Mouse (Mus musculus) hindbrain, postnatal 0 days (tissue): ENCODE results near the gene Galns. TPM values are rescaled to one million over a fixed set of nuclear protein-coding genes. Genes with fewer than 3 reads are reported as not detected.

Experiments used
- ATAC-seq: fragments of 200-750 bp; cut with Nextera tagmentation; 2 replicates; pipeline ENCODE4 v1.8.0; 2017; ENCODE audit warnings: mild to moderate bottlenecking, moderate TSS enrichment, moderate library complexity
- DNase-seq: peaks from one replicate; pipeline ENCODE4 v3.0.0-alpha.2; 2015; ENCODE audit warnings: low spot score
- H3K27ac ChIP-seq: fragments of 300-500 bp; sonication (generic); 2 replicates; pipeline ENCODE4 v1.5.1; 2014; ENCODE audit warnings: mild to moderate bottlenecking
- H3K27me3 ChIP-seq: fragments of 300-500 bp; sonication (generic); 2 replicates; pipeline ENCODE4 v1.6.1; 2014; ENCODE audit warnings: low read length, mixed read lengths; ENCODE audit not compliant: insufficient read depth
- H3K36me3 ChIP-seq: fragments of 300-500 bp; sonication (generic); 2 replicates; pipeline ENCODE4 v1.6.1; 2014; ENCODE audit warnings: low read length, mixed read lengths; ENCODE audit not compliant: insufficient read depth
- H3K4me1 ChIP-seq: fragments of 300-500 bp; sonication (generic); 2 replicates; pipeline ENCODE4 v1.6.1; 2014; ENCODE audit warnings: antibody characterized with exemption, low read length, mixed read lengths; ENCODE audit not compliant: insufficient read depth
- H3K4me2 ChIP-seq: fragments of 300-500 bp; sonication (generic); 2 replicates; pipeline ENCODE4 v1.6.1; 2014; ENCODE audit warnings: low read depth, mild to moderate bottlenecking, low read length, moderate library complexity, mixed read lengths
- H3K4me3 ChIP-seq: fragments of 300-500 bp; sonication (generic); 2 replicates; pipeline ENCODE4 v1.5.1; 2014; ENCODE audit warnings: low read length
- H3K9ac ChIP-seq: fragments of 300-500 bp; sonication (generic); replicated peaks from 2 replicates; pipeline ENCODE4 v1.6.1; 2014; ENCODE audit warnings: mild to moderate bottlenecking, low read length, moderate library complexity, mixed read lengths
- H3K9me3 ChIP-seq: fragments of 300-500 bp; sonication (generic); 2 replicates; pipeline ENCODE4 v1.6.1; 2016; ENCODE audit warnings: low read length, mixed read lengths
- CTCF ChIP-seq: IDR thresholded peaks from 2 replicates; pipeline ENCODE4 v1.5.1; 2016; ENCODE audit warnings: antibody characterized with exemption, control low read depth, low read depth
- WGBS: fragments of 180-500 bp; shearing (Covaris S2); extraction: QIAGEN DNeasy Blood & Tissue Kit; methylation state at CpG from one replicate; pipeline ENCODE4 v1.1.7; 2014; 5-methylcytosine and 5-hydroxymethylcytosine counted together
- polyA plus RNA-seq: library from polyadenylated mRNA; unstranded; fragments of >200 nt; fragmentation: Nextera tagmentation; extraction: Ambion mirVana; gene quantifications from 2 replicates; pipeline ENCODE4 v1.2.1, GENCODE M21; 2015
- total RNA-seq: library from RNA; depleted of rRNA; stranded (reverse); fragments of >200 nt; gene quantifications from 2 replicates; pipeline ENCODE4 v1.2.3, GENCODE M21; 2014

Galns gene
- total and polyA plus RNA-seq, 2 experiments from 2014 or later: 9.1 to 12.0 TPM

- Histone ChIP-seq H3K4me1 (peaks cover 23% of the 10 kb centered on the region), H3K4me2 (no peak overlapping the region), H3K36me3 (no peaks in the 10 kb centered on the region), H3K27ac (no peak overlapping the region), H3K27me3 (no peaks in the 10 kb centered on the region), H3K9me3 (no peaks in the 10 kb centered on the region), H3K4me3 (no peak overlapping the region), H3K9ac (no peak overlapping the region)
- ATAC-seq (no peak), DNase-seq (no peak)
- TF ChIP-seq CTCF: no peak
- 91% methylated on average over 11 of the region's 11 CpGs for WGBS
Observed at GRCm38 (mm10) chr8:122571153-122571552, 40.1 kb downstream of the Galns start.

GRCm38 (mm10) chr8:122569996-122570395 is 41.3 kb downstream of the Galns start:
- no peak for DNase-seq
- Histone ChIP-seq H3K9me3 (no peaks in the 10 kb centered on the region), H3K27me3 (no peaks in the 10 kb centered on the region), H3K4me2 (no peak overlapping the region), H3K36me3 (no peaks in the 10 kb centered on the region), H3K4me1 (peaks cover 11% of the 10 kb centered on the region), H3K27ac (no peak overlapping the region), H3K4me3 (no peak overlapping the region), H3K9ac (no peak overlapping the region)
- ATAC-seq: no peak
- TF ChIP-seq CTCF: no peak
- WGBS: 93% methylated on average over 16 of the region's 16 CpGs

DNA sequence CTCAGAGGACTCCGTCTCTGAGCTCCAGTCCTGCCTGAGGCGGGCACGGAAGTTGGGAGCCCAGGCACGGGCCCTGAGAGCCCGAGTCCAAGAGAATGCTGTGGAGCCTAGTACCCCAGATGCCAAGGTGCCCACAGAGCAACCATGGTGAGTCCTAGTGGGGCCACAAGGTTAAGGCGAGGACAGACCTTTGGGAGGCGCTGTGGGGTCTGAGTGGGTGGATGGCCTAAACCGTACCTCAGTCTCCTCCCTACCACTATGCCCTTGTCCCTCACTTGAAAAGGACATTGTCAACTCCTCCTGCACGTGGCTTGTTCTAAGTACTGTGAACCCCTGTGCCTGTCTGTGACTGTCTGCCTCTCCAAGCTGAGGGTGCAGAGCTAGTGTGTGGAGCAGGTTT is 41.9 kb downstream of the Galns start:
- TF ChIP-seq CTCF: no peak
- WGBS: 58% methylated on average over 9 of the region's 9 CpGs
- peak overlapping the region; percentile 78; the same call in 1 of the 2 replicates for H3K4me3 ChIP-seq

GRCm38 (mm10) chr8:122568881-122569309 is 42.4 kb downstream of the Galns start:
- peaks cover 4% of the 10 kb centered on the region; the same call in 1 of the 2 replicates for H3K4me1 ChIP-seq
- no peaks in the 10 kb centered on the region for H3K9me3 ChIP-seq
- H3K27ac ChIP-seq: no peak overlapping the region
- peak overlapping the region; percentile 75 for H3K9ac ChIP-seq
- H3K4me2 ChIP-seq: peak overlapping the region; percentile 94
- H3K4me3 ChIP-seq: peak overlapping the region; percentile 78
- H3K36me3 ChIP-seq: no peaks in the 10 kb centered on the region
- DNase-seq: no peak
- TF ChIP-seq CTCF: no peak
- 18% methylated on average over 10 of the region's 10 CpGs for WGBS
- ATAC-seq: no peak
- no peaks in the 10 kb centered on the region for H3K27me3 ChIP-seq

More for the DNA sequence above, 41.9 kb downstream of the Galns start:
- Histone ChIP-seq H3K36me3 (no peaks in the 10 kb centered on the region), H3K9me3 (no peaks in the 10 kb centered on the region), H3K27ac (no peak overlapping the region), H3K27me3 (no peaks in the 10 kb centered on the region), H3K4me1 (peaks cover 5% of the 10 kb centered on the region; the same call in 1 of the 2 replicates), H3K4me2 (peak overlapping the region; percentile 94), H3K9ac (peak overlapping the region; percentile 75; the same call in 1 of the 2 replicates)
- no peak for DNase-seq
- ATAC-seq: no peak

DNA sequence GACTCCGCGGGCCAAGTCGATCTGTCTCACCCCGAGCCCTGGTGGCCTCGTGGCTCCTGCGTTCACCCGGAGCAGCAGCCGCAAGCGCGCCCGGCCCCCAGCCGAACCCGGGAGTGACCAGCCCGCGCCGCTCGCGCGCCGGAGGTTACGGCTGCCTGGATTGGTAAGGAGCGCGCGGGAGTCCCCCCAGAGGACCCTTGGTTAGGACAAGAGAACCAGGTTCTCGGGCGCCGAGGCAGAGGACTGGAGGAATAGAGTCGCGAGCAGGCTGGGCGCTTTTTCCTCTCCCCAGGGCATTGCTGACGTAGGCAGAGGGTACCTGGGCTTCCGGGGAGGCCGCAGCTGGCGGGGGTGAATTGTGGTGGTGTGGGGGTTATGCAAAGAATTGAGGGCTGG is 43.2 kb downstream of the Galns start:
- no peak for DNase-seq
- H3K27ac ChIP-seq: peak overlapping the region; percentile 90
- no peak for TF ChIP-seq CTCF

DNA sequence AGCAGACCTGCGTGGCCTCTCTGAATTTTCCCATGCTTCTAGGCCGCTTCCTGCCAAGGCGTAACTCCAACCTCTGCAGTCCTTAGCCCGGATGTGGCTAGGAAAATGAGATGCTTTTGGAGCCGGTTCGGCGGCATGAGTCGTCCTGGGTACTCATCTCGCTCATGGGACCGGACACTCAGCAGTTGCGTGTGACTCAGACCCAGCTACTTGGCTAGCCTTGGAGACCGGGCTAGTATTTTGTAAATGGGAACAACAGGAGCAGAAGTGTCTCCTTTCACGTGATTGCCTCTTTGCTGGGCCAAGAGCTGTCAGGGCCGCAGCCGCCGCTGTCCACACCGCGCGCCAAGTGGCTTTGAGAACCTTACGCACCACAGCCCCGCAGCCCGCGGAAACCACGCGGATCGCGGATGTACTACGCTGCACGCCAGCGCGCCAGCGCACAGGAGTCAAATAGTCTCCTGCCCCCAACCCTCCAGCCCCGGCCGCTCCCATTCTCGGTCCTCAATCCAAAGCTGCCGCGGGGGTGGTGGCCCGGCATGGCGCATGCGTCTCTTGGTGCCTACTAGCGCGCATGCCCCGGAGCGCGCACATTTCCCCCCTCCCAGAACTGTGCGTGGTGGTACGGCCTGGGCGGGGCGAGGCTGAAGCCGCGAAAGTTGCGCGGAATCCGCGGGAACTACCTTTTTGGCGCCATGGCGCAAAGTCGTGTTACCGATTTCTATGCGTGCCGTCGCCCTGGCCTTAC is 43.7 kb downstream of the Galns start, which contains the start of gene Cdt1:
Gene Cdt1 (plus strand): TSS at position 655 of the 748 bp plus-strand sequence.
- no peak for TF ChIP-seq CTCF
- Histone ChIP-seq H3K9me3 (no peaks in the 10 kb centered on the region), H3K4me1 (peaks cover 4% of the 10 kb centered on the region; the same call in 1 of the 2 replicates), H3K36me3 (no peaks in the 10 kb centered on the region), H3K27ac (peak within 1 kb of the TSS; percentile 90), H3K9ac (peak within 1 kb of the TSS; percentile 75), H3K27me3 (no peaks in the 10 kb centered on the region), H3K4me2 (peak within 1 kb of the TSS; percentile 94), H3K4me3 (peak within 1 kb of the TSS; percentile 78)
- ATAC-seq (peak; percentile 96), DNase-seq (peak; percentile 98)
- WGBS: under 1% methylated on average over 62 of the region's 62 CpGs

More for the DNA sequence above, 43.2 kb downstream of the Galns start:
- no peaks in the 10 kb centered on the region for H3K27me3 ChIP-seq
- H3K4me2 ChIP-seq: peak overlapping the region; percentile 94
- ATAC-seq: no peak; the same call in 1 of the 2 replicates
- H3K4me3 ChIP-seq: peak overlapping the region; percentile 78
- 0% methylated on average over 34 of the region's 34 CpGs for WGBS
- H3K4me1 ChIP-seq: peaks cover 4% of the 10 kb centered on the region; the same call in 1 of the 2 replicates
- peak overlapping the region; percentile 75 for H3K9ac ChIP-seq
- H3K36me3 ChIP-seq: no peaks in the 10 kb centered on the region
- H3K9me3 ChIP-seq: no peaks in the 10 kb centered on the region
